9 mouse cellular contexts compared by ENCODE assay signal in the genomic region with DNA sequence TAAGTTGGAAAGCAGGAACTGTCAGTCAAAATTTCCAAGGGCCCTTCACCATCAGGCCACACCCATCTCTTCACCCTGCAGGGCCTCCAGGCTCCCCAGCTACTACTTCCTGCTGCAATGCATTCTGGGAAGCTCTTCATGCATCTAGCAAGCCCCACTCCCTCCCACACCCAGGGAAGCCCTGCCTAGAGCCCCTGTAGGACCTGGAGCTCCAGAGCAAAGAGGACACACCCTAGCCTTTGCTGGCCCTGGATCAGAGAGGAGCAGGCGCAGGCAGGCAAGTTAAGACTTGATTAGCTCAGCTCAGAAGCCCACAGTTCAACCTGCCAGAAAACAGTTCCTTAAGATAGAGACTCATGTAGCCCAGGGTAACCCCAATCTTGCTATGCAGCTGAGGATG. TPM values are rescaled to one million over a fixed set of nuclear protein-coding genes. Genes with fewer than 3 reads are reported as not detected.
DNase-seq lines count a peak whose midpoint lies in the region.
"Had no signal": no experiment of that assay in that cellular context is flagged by ENCODE, and none has a peak within 500 bp of the region (broad histone marks: within the 10 kb centered on the region; RNA-seq: fewer than 3 reads in every experiment).

No protein-coding gene starts in this region.

- WGBS in large intestine, adult 2 months, result 41% methylated on average over 1 of the region's 1 CpGs

- DNase-seq in 416B (ENCODE audit: low read depth) (peak; percentile 75), MN1 (ENCODE audit: low spot score) (peak; percentile 59)
- peak; percentile 74 for DNase-seq in large intestine, adult 2 months (ENCODE audit: low read depth, low spot score)
- peak; percentile 11 for DNase-seq in mesoderm, embryonic 11.5 days (ENCODE audit: low read depth, low spot score)
- no peak for DNase-seq in adrenal gland, adult 8-10 months
- no peak for DNase-seq in frontal cortex, adult 2 months (ENCODE audit: extremely low spot score in 1 of 2, low spot score in 1 of 2)
- no peak for DNase-seq in yolk sac, embryonic 10.5 days (ENCODE audit: low spot score)
- DNase-seq in kidney, postnatal 4 days, result no peak

RNA-seq across cellular contexts. Expression of a gene that starts 3.9 kb away (rescaled TPM):
- 223 and 289 TPM in 2 replicates for polyA plus RNA-seq in large intestine, adult 2 months (2012; rRNA removed)
- total RNA-seq in adrenal gland, adult 8-10 months (2022), result 1 to 10 TPM in 1 of 4 experiments, under 1 TPM in 1, not detected in 2; 0.35 to 1.6 TPM
- polyA plus RNA-seq in frontal cortex, adult 2 months (2012; rRNA removed), result 12.6 and 16.6 TPM in 2 replicates
- polyA plus RNA-seq: macrophage had no signal

RNA-seq across cellular contexts. Expression of a gene that starts 26.8 kb away (rescaled TPM):
- polyA plus RNA-seq in large intestine, adult 2 months (2012; rRNA removed), result 0.74 and 0.80 TPM in 2 replicates
- not detected for total RNA-seq in adrenal gland, adult 8-10 months (2022)
- polyA plus RNA-seq in frontal cortex, adult 2 months (2012; rRNA removed), result 0.06 TPM in 1 of 2 replicates, not detected in the other
- polyA plus RNA-seq: macrophage had no signal

RNA-seq across cellular contexts. Expression of a gene that starts 46.8 kb away (rescaled TPM):
- polyA plus RNA-seq in large intestine, adult 2 months (2012; rRNA removed), result 16.5 and 25.9 TPM in 2 replicates
- total RNA-seq in adrenal gland, adult 8-10 months (2022), result 10 to 100 TPM; 27.8 to 36.2 (median 33.1) TPM
- polyA plus RNA-seq in frontal cortex, adult 2 months (2012; rRNA removed), result 31.8 and 32.9 TPM in 2 replicates

RNA-seq across cellular contexts. Expression of a gene that starts 52.2 kb away (rescaled TPM):
- 0.12 TPM in 2 replicates for polyA plus RNA-seq in large intestine, adult 2 months (2012; rRNA removed)
- not detected for total RNA-seq in adrenal gland, adult 8-10 months (2022)
- 1.3 and 1.4 TPM in 2 replicates for polyA plus RNA-seq in frontal cortex, adult 2 months (2012; rRNA removed)
- polyA plus RNA-seq: macrophage had no signal

RNA-seq across cellular contexts. Expression of a gene that starts 52.4 kb away (rescaled TPM):
- polyA plus RNA-seq in large intestine, adult 2 months (2012; rRNA removed), result 36.1 and 40.1 TPM in 2 replicates
- 10 to 100 TPM; 18.1 to 38.0 (median 23.4) TPM for total RNA-seq in adrenal gland, adult 8-10 months (2022)
- 87.7 and 98.4 TPM in 2 replicates for polyA plus RNA-seq in frontal cortex, adult 2 months (2012; rRNA removed)

Comparison
In these comparisons a context has a peak if more than half of its experiments do, and no peak if none do; other contexts are left out.
1. DNase-seq: peak in 416B (single experiment), MN1 (single experiment), large intestine, adult 2 months (single experiment) and mesoderm, embryonic 11.5 days (single experiment); none in adrenal gland, adult 8-10 months (single experiment), frontal cortex, adult 2 months (0 of 2), yolk sac, embryonic 10.5 days (single experiment) and kidney, postnatal 4 days (0 of 2).
2. RNA of a gene that starts 3.9 kb away (polyA plus RNA-seq): 223 to 289 TPM in large intestine, adult 2 months; 12.6 to 16.6 TPM in frontal cortex, adult 2 months; every median in the first group is over 10 times any median in the second.